Mouse (Mus musculus) lung, embryonic 14.5 days (tissue): ENCODE measurements around the gene Upf1. TPM values are rescaled to one million over a fixed set of nuclear protein-coding genes. Genes with fewer than 3 reads are reported as not detected.
A peak's percentile ranks its signal among the peaks of the same experiment; 100 is the strongest.

Experiments used
- ATAC-seq: fragments of 200-750 bp; cut with Nextera tagmentation; 2 replicates; pipeline ENCODE4 v1.8.0; 2017; ENCODE audit warnings: mild to moderate bottlenecking, moderate TSS enrichment, moderate library complexity; ENCODE audit not compliant: insufficient read depth
- DNase-seq: peaks from one replicate; pipeline ENCODE4 v3.0.0-alpha.2; 2015
- H3K27ac ChIP-seq: fragments of 300-500 bp; sonication (generic); 2 replicates; pipeline ENCODE4 v1.5.1; 2014; ENCODE audit warnings: low read depth, mild to moderate bottlenecking, moderate library complexity
- H3K27me3 ChIP-seq: fragments of 300-500 bp; sonication (generic); 2 replicates; pipeline ENCODE4 v1.6.1; 2014; ENCODE audit warnings: low read length, control low read depth; ENCODE audit not compliant: insufficient read depth
- H3K36me3 ChIP-seq: fragments of 300-500 bp; sonication (generic); 2 replicates; pipeline ENCODE4 v1.6.1; 2014; ENCODE audit warnings: control low read depth; ENCODE audit not compliant: insufficient read depth
- H3K4me1 ChIP-seq: fragments of 300-500 bp; sonication (generic); 2 replicates; pipeline ENCODE4 v1.6.1; 2014; ENCODE audit warnings: antibody characterized with exemption, control low read depth; ENCODE audit not compliant: insufficient read depth
- H3K4me2 ChIP-seq: fragments of 300-500 bp; sonication (generic); 2 replicates; pipeline ENCODE4 v1.6.1; 2014; ENCODE audit warnings: mild to moderate bottlenecking
- H3K4me3 ChIP-seq: fragments of 300-500 bp; sonication (generic); 2 replicates; pipeline ENCODE4 v1.5.1; 2014; ENCODE audit warnings: low read depth, low read length
- H3K9ac ChIP-seq: fragments of 300-500 bp; sonication (generic); 2 replicates; pipeline ENCODE4 v1.6.1; 2014
- H3K9me3 ChIP-seq: fragments of 300-500 bp; sonication (generic); 2 replicates; pipeline ENCODE4 v1.6.1; 2016; ENCODE audit warnings: low read depth, low read length, control low read depth
- CTCF ChIP-seq: IDR thresholded peaks from 2 replicates; pipeline ENCODE4 v1.5.1; 2016; ENCODE audit warnings: antibody characterized with exemption, low read depth
- WGBS: fragments of 180-500 bp; shearing (Covaris S2); extraction: QIAGEN DNeasy Blood & Tissue Kit; methylation state at CpG from one replicate; pipeline ENCODE4 v1.1.7; 2014; 5-methylcytosine and 5-hydroxymethylcytosine counted together
- polyA plus RNA-seq: library from polyadenylated mRNA; unstranded; fragments of >200 nt; fragmentation: Nextera tagmentation; extraction: Ambion mirVana; gene quantifications from 2 replicates; pipeline ENCODE4 v1.2.1, GENCODE M21; 2014

The Upf1 gene
- polyA plus RNA-seq, 1 experiment from 2014 or later, result 27.2 TPM

GRCm38 (mm10) chr8:70323716-70324115, 29.4 kb downstream of the Upf1 start:
- no peaks in the 10 kb centered on the region for H3K4me1 ChIP-seq
- no peaks in the 10 kb centered on the region for H3K27me3 ChIP-seq
- DNase-seq, result no peak
- TF ChIP-seq CTCF, result peak; percentile 11; the same call in 1 of the 2 replicates
- H3K9ac ChIP-seq, result no peak overlapping the region
- H3K4me3 ChIP-seq, result no peak overlapping the region
- no peak overlapping the region for H3K27ac ChIP-seq
- H3K4me2 ChIP-seq, result no peak overlapping the region
- 91% methylated on average over 3 of the region's 3 CpGs for WGBS
- ATAC-seq, result no peak
- no peaks in the 10 kb centered on the region for H3K36me3 ChIP-seq
- no peaks in the 10 kb centered on the region for H3K9me3 ChIP-seq

GRCm38 (mm10) chr8:70317872-70318271, 35.2 kb downstream of the Upf1 start:
- Histone ChIP-seq H3K36me3 (peaks cover 8% of the 10 kb centered on the region), H3K9me3 (no peaks in the 10 kb centered on the region), H3K4me3 (no peak overlapping the region), H3K4me1 (peaks cover 18% of the 10 kb centered on the region), H3K9ac (no peak overlapping the region), H3K27ac (no peak overlapping the region), H3K27me3 (no peaks in the 10 kb centered on the region), H3K4me2 (no peak overlapping the region)
- no peak for TF ChIP-seq CTCF
- ATAC-seq, result no peak
- DNase-seq, result no peak
- WGBS, result 80% methylated on average over 5 of the region's 5 CpGs

DNA sequence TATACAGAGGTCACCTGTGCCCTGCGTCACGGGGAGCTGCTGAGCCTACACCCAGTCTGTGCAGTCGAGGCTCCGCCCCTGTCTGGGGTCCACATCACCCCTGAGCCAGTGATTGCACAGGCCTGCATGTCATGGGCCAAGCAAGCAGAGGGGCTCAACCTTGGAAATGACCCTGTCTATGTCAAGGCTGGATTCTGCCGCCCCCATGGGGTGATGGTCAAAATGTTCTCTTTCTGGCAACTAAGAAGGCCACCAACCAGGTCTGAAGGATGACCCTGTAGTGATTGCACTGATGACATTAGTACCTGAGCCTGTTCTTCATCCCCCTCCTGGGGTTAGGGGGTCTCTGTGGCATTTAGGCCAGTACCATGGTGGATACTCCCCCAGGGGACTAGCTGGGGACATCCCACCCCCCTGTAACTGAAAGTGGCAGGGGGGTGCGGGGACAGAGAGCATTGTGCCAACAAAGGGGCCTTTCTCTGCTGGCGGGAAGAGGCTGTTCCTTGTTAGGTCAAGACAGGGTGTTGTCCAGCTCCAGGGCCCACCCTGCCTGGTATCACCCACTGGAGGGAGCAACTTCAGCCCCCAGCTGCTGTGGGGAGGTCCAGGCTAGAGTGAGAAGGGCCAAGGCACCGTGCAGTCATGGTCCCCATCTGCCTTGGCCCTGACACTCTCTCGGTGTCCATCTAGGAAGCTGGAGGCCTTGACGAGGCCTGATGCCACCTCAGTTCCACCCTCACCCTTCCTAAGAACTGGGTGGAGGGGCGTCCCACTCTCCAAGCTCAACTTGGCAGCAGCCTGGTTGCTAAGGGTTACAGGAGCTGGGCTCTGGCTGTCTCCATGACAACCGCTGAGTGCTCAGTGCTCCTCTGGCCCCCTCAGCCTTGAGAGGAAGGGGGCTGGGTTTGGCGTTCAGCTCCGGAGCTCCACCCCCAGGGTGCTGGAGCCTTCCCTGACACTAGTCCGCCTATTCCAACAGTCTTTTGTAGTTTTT, 36.3 kb downstream of the Upf1 start:
- ATAC-seq (peak; percentile 79), DNase-seq (peak; percentile 95)
- WGBS, result 10% methylated on average over 15 of the region's 15 CpGs
- peak overlapping the region; percentile 54 for H3K4me3 ChIP-seq
- peaks cover 17% of the 10 kb centered on the region for H3K36me3 ChIP-seq
- TF ChIP-seq CTCF, result peak; percentile 26
- H3K4me2 ChIP-seq, result peak overlapping the region; percentile 84
- H3K27ac ChIP-seq, result no peak overlapping the region
- H3K4me1 ChIP-seq, result peaks cover 18% of the 10 kb centered on the region
- H3K9ac ChIP-seq, result no peak overlapping the region; the same call in 1 of the 2 replicates
- no peaks in the 10 kb centered on the region for H3K27me3 ChIP-seq
- H3K9me3 ChIP-seq, result no peaks in the 10 kb centered on the region

- H3K27me3 ChIP-seq, result no peaks in the 10 kb centered on the region
These were observed 37.2 kb downstream of the Upf1 start, which contains the start of gene Cers1 for GRCm38 (mm10) chr8:70315624-70316510. Gene Cers1 (plus strand): TSS chr8:70315775.

GRCm38 (mm10) chr8:70313399-70313798, 39.7 kb downstream of the Upf1 start:
- Histone ChIP-seq H3K4me2 (no peak overlapping the region), H3K9ac (no peak overlapping the region), H3K4me1 (peaks cover 18% of the 10 kb centered on the region), H3K27ac (no peak overlapping the region), H3K36me3 (peaks cover 46% of the 10 kb centered on the region), H3K4me3 (no peak overlapping the region), H3K27me3 (no peaks in the 10 kb centered on the region), H3K9me3 (no peaks in the 10 kb centered on the region)
- WGBS, result 81% methylated on average over 2 of the region's 2 CpGs
- no peak for TF ChIP-seq CTCF
- no peak for ATAC-seq
- DNase-seq, result no peak

More at GRCm38 (mm10) chr8:70315624-70316510, 37.2 kb downstream of the Upf1 start, which contains the start of gene Cers1:
- Histone ChIP-seq H3K36me3 (peaks cover 26% of the 10 kb centered on the region), H3K9ac (peak within 1 kb of the TSS; percentile 48), H3K9me3 (no peaks in the 10 kb centered on the region), H3K4me1 (peaks cover 18% of the 10 kb centered on the region), H3K27ac (peak within 1 kb of the TSS; percentile 24; the same call in 1 of the 2 replicates), H3K4me3 (peak within 1 kb of the TSS; percentile 54), H3K4me2 (peak within 1 kb of the TSS; percentile 84)
- no peak for TF ChIP-seq CTCF
- DNase-seq (peak; percentile 86), ATAC-seq (peak; percentile 68)
- 2% methylated on average over 66 of the region's 66 CpGs for WGBS

- Histone ChIP-seq H3K36me3 (peaks cover 84% of the 10 kb centered on the region), H3K27ac (no peak overlapping the region), H3K4me3 (no peak overlapping the region)
These were observed 43.8 kb downstream of the Upf1 start for GRCm38 (mm10) chr8:70309311-70309710.

More at GRCm38 (mm10) chr8:70309311-70309710, 43.8 kb downstream of the Upf1 start:
- WGBS, result 31% methylated on average over 2 of the region's 2 CpGs
- H3K4me2 ChIP-seq, result no peak overlapping the region
- no peaks in the 10 kb centered on the region for H3K9me3 ChIP-seq
- TF ChIP-seq CTCF, result peak; percentile 70
- ATAC-seq, result no peak
- DNase-seq, result peak; percentile 43
- no peaks in the 10 kb centered on the region for H3K27me3 ChIP-seq
- H3K4me1 ChIP-seq, result no peaks in the 10 kb centered on the region
- no peak overlapping the region for H3K9ac ChIP-seq
